Mouse (Mus musculus) brain, embryonic 14.5 days (tissue): ENCODE measurements at regions not wholly inside any gene's neighbourhood (a gene's known extent, or its start where the extent isn't known, plus 50 kb on each side); places are given as distances from the start of the nearest gene placed in this dataset.

Source experiments
- CTCF ChIP-seq: fragments of 200-500 bp; IDR thresholded peaks from 2 replicates; pipeline ENCODE4 v1.5.1; 2012; ENCODE audit warnings: inconsistent platforms, mild to moderate bottlenecking, moderate library complexity, borderline replicate concordance; ENCODE audit not compliant: insufficient read depth, insufficient read length; ENCODE audit errors: extremely low read depth
- POLR2A ChIP-seq: fragments of 200-500 bp; IDR thresholded peaks from 2 replicates; pipeline ENCODE4 v1.6.1; 2012; ENCODE audit warnings: mild to moderate bottlenecking, inconsistent platforms, borderline replicate concordance; ENCODE audit not compliant: poor library complexity, insufficient read depth, insufficient read length, severe bottlenecking; ENCODE audit errors: extremely low read depth

GRCm38 (mm10) chr2:75028151-75028550 lies 202.5 kb downstream of the Mtx2 start:
- TF ChIP-seq POLR2A (no peak), CTCF (no peak)
